Mouse (Mus musculus): ENCODE results near the gene Efcab1. TPM values are rescaled to one million over a fixed set of nuclear protein-coding genes. Genes with fewer than 3 reads are reported as not detected.
A peak's percentile ranks its signal among the peaks of the same experiment; 100 is the strongest.
"Not testable (repeated sequence)": the region's sequence is repeated elsewhere in the genome, so short reads cannot be mapped to it uniquely, and the experiment has no call there.

The Efcab1 gene
- 0.86 and 2.0 TPM in 2 replicates for total RNA-seq (2021)
- long read RNA-seq, partial matches to known transcripts, result 0 of 1 reads
- long read RNA-seq, other reads (novel, unspliced or antisense), result 0 of 1 reads

- peak; percentile 4 for DNase-seq
These were observed at the start of gene Efcab1 for GRCm38 (mm10) chr16:14906393-14907100. Gene Efcab1 (plus strand): TSS chr16:14906606.

DNA sequence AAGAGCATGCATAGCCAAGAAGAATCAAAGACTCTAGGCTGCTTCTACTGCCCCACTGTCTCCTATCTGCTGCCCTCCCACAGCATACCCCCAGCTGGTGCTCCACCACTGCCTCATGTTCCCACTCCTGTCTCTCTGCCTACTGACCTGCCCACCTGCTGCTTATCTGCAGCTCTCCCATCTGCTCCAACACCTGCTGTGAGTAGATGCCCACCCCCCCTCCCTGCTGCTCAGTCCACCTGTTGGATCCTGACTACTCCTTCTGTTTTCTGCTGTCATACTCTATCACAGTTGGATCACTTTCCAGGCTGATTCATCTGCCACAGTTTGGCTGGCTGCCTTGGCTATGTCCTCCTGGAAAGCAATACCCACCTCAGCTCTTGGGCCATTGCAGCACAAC, 47.0 kb upstream of the Efcab1 start:
- peak; percentile 32 for DNase-seq

DNA sequence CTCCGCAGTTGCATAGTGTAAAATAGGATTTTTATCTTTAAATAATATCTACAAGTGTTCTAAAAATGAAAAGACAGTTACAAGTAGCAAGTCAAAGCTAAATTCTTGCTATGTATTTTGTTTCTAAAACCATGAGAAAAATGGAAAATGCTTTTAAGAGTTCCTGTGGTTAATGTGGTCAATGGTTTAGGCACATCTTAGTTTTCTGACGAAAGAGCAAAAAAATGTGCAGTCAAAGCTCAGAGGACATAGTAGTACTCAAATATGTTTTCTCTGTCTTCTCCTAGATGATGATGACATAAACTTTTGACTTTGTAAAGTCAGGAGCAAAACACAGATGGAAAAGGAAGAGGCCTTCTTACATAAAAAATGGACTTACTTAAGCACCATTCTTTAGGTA, 21.5 kb upstream of the Efcab1 start:
- no peak for DNase-seq

GRCm38 (mm10) chr16:14885372-14885771, 21.0 kb upstream of the Efcab1 start:
- DNase-seq, result no peak

GRCm38 (mm10) chr16:14892492-14892891, 13.9 kb upstream of the Efcab1 start:
- no peak for DNase-seq

GRCm38 (mm10) chr16:14893864-14894263, 12.5 kb upstream of the Efcab1 start:
- DNase-seq, result no peak

- DNase-seq, result no peak
These were observed 11.7 kb upstream of the Efcab1 start for GRCm38 (mm10) chr16:14894713-14895112.

DNA sequence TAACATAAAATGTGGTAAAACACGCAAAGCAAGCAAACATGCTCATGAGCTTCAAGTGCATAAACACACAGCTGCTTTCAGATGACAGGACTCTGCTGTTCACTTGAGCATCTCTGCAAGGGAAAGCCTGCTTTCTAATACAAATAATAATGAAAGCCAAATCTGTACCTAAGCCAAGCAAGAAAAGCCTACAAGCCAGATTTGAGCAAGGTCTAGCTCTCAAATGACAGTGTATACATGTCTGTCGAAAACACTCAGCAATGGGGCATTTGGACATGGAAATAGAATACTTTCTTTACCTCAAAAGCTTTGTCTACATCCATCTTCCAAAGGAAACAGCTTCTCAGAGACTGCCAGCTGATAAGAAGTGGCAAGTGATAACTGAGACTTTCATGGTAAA, 10.9 kb upstream of the Efcab1 start:
- no peak for DNase-seq

GRCm38 (mm10) chr16:14930711-14931110, 24.3 kb downstream of the Efcab1 start:
- DNase-seq, result not testable (repeated sequence)

- DNase-seq, result not testable (repeated sequence)
These were observed 30.2 kb downstream of the Efcab1 start for GRCm38 (mm10) chr16:14936478-14937166.

DNA sequence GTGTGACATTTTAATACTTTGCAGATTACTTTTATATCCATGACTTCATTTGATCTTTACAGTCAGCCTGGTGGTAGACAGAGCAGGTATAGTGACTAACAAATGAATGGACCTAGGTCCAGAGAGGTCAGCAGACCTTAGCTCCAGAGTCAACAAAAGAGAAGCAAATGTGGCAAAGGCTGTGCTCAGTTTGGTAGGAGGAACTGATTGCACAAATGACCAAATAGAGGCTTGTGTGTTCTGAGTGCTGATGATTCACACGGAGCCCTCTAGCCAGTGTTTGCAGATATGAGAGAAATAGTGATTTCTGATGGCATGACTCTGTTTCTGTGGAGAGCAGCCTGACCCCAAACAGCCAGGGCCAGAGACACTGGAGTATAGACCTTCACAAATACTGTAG, 33.1 kb downstream of the Efcab1 start:
- no peak for DNase-seq

DNA sequence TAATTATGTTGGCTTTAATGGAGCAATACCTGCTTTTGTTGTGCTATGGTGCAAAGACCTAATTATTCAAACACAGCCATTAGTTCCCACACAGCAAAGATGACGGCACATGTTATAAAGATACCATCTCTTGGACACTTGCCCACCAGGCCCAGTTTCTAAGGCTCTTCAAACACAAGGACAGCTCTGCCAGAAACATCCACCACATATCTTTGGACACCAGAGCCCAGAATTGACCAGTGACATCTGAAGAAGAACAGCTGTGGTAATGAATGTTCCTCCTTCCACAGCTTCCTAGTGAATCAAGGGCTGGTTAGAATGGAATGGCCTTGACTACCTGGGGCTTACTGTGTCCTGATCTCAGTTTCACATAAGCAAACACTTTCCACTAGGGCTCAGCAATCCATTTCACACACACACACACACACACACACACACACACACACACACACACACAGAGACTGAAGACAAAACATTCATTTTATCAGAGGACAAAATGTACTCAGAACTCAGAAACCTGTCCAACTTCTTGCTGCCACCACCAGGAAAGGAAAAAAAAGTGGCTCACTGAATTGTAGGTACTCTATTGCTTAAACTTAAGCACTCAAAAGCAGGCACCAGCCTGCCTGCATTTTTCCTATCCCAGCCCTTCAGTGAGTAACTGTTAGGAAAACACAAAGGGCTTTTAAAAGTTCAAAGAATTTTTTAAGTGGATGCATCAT, 33.7 kb downstream of the Efcab1 start:
- no peak for DNase-seq

DNA sequence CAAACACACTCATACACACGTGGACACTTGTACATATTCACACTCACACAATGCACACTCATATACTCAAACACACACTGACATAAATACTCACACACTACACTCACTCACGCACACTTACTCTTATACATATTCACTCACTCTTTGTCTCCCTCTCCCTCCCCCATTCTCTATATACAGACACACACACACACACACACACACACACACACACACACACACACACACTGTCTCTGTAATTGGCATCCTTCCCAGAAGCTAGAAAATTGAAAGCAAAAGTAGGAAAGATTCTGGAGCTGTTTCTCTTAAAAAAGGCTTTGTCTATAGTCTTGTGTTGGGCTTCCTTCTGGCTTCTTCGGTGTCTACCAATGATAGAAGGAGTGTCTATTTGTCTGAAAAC, 34.5 kb downstream of the Efcab1 start:
- no peak for DNase-seq

DNA sequence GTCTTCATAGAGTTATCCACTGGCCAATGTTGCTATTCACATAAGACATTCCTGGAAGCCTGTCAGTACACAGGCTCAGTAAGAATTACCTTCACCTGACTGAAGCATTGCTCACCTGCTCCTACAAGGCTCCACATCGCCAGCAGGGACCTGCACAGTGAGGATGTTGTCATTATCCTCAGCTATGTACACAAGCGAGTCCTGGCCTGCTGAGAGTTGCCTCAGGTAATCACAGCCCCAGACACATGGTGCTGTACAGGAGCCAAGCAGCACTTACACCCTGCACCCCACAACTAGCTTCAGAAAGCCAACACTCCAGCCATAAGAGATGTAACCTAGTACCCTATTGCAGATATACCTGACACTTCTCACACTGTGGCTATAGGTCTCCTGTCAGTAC, 37.1 kb downstream of the Efcab1 start:
- no peak for DNase-seq

DNA sequence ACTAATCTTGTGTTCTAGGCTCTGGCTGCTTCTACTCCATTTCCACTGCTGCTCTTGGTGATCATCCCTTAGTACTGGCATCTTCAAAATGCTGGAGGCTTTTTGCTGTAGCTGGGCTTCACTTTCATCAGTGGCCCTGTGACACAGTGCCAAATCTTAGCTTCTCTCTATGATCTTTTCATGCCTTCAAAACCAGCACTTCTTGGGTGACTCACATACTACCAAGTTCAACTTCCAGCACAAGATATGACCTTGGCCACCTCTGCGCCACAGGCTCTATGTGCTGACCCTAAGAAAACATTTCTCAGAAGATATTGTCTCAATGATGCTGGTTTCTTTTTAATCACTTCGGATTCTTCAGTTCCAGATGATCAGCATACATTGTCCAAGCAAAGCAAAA, 41.2 kb downstream of the Efcab1 start:
- not testable (repeated sequence) for DNase-seq

- DNase-seq, result no peak
These were observed 45.5 kb downstream of the Efcab1 start for GRCm38 (mm10) chr16:14951894-14952293.

DNA sequence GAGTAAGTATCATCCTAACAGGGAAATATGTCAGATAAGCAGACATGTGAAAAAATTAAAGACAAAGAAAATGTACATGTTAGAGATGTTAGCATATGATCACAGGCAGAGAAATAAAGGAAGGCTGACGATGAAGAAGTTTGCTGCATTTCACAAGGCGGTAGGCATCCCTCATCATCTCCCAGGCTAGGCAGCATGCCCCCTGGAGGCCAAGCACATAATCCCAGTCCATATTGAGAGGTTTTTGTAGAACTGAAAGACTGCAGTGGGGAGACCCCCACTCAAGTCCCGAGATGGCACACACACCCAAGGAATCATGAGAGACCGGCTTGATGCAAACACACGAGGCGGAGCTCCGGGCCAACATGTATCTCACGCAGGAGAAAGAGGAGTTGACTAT, 53.3 kb downstream of the Efcab1 start:
- DNase-seq, result no peak

GRCm38 (mm10) chr16:14973696-14974095, 67.3 kb downstream of the Efcab1 start:
- DNase-seq, result no peak

- DNase-seq, result no peak
These were observed 72.8 kb downstream of the Efcab1 start for GRCm38 (mm10) chr16:14979228-14979627.

DNA sequence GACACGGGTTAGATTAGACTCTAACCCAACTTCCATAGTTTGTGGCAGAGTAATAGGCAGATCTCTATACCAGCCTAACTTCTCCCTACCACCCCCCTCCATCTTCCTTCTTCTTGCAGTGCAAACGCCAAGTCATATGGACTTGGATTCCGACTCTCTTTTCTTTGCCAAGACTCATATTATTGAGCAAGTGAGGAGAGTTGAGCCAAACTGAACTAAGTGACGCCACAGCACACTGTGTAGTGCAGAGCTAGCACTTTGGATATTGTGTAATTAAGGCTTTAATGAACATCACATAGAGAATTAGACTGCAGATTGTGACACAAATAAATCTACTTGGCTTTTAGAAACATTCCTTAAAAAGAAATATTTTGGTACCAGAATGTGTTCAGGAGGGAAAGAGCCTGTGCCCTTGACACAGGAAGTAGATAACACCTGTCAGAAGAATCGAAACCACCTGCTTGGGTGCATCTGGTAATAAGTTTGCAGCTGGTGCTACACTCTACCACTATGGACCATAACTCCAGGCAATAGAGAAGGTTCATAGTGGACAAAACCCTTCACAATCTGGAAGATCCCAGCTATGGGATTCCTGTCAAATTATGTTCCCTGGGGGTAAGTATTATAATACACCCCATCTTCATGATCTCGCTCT, 83.3 kb downstream of the Efcab1 start:
- no peak for DNase-seq

GRCm38 (mm10) chr16:14991001-14991400, 84.6 kb downstream of the Efcab1 start:
- no peak for DNase-seq

DNA sequence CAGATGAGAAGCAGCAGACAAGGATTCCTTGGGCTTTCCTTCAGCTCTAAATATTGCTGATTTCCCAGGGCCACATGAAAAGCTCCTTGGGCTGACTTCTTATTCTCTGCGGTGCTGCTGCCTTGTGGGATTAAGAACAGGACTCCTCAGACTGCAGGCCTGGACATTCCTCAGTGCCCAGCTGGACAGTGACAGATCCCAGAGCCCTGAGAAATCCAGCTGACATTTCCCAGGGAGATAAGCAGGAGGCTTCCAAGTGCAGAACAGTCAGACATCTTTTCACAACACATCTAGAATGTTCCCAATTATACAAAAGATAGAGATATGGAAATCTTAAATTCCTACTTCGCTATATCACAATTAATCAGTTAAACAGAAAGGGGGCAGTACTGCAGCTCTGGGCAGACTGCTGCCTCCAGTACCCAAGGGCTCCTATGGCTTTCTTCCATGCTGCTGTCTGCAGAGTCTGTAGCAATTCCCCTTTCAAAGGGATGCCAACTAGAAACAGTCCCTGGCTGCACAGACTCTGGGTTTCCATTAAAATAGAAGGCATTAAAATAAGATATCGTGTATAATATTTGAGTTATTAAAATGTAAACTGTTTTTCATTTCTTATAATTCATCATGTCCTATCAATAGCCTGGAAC, 86.2 kb downstream of the Efcab1 start:
- DNase-seq, result no peak
